Mouse (Mus musculus) limb, embryonic 14.5 days (tissue): ENCODE data around the gene Cryba1. TPM values are rescaled to one million over a fixed set of nuclear protein-coding genes. Genes with fewer than 3 reads are reported as not detected.

Experiments
- ATAC-seq: fragments of 200-750 bp; cut with Nextera tagmentation; 2 replicates; pipeline ENCODE4 v1.8.0; 2017; ENCODE audit warnings: low read depth, moderate number of reproducible peaks, moderate TSS enrichment; ENCODE audit not compliant: low FRiP score
- DNase-seq: peaks from one replicate; pipeline ENCODE4 v3.0.0-alpha.2; 2015; ENCODE audit warnings: low spot score
- H3K27ac ChIP-seq: fragments of 300-500 bp; sonication (generic); replicated peaks from 2 replicates; pipeline ENCODE4 v1.5.1; 2014; ENCODE audit warnings: low read depth, mild to moderate bottlenecking, low read length, moderate library complexity, mixed read lengths
- H3K27me3 ChIP-seq: fragments of 300-500 bp; sonication (generic); 2 replicates; pipeline ENCODE4 v1.6.1; 2014; ENCODE audit warnings: low read length, mixed read lengths; ENCODE audit not compliant: control insufficient read depth, insufficient read depth
- H3K36me3 ChIP-seq: fragments of 300-500 bp; sonication (generic); 2 replicates; pipeline ENCODE4 v1.6.1; 2014; ENCODE audit warnings: mild to moderate bottlenecking, low read length, moderate library complexity, mixed read lengths; ENCODE audit not compliant: control insufficient read depth, insufficient read depth
- H3K4me1 ChIP-seq: fragments of 300-500 bp; sonication (generic); 2 replicates; pipeline ENCODE4 v1.6.1; 2014; ENCODE audit warnings: antibody characterized with exemption, low read length, mixed read lengths; ENCODE audit not compliant: control insufficient read depth, insufficient read depth
- H3K4me2 ChIP-seq: fragments of 300-500 bp; sonication (generic); replicated peaks from 2 replicates; pipeline ENCODE4 v1.6.1; 2014; ENCODE audit warnings: low read depth, mild to moderate bottlenecking, low read length, moderate library complexity; ENCODE audit not compliant: severe bottlenecking
- H3K4me3 ChIP-seq: fragments of 300-500 bp; sonication (generic); replicated peaks from 2 replicates; pipeline ENCODE4 v1.5.1; 2014; ENCODE audit warnings: low read length
- H3K9ac ChIP-seq: fragments of 300-500 bp; sonication (generic); 2 replicates; pipeline ENCODE4 v1.6.1; 2014; ENCODE audit warnings: mild to moderate bottlenecking, low read depth, low read length, moderate library complexity; ENCODE audit not compliant: severe bottlenecking
- H3K9me3 ChIP-seq: fragments of 300-500 bp; sonication (generic); 2 replicates; pipeline ENCODE4 v1.6.1; 2016; ENCODE audit warnings: low read length; ENCODE audit not compliant: control insufficient read depth
- POLR2A ChIP-seq: fragments of 200-500 bp; IDR thresholded peaks from 2 replicates; pipeline ENCODE4 v1.8.0; 2012; ENCODE audit warnings: inconsistent platforms, mild to moderate bottlenecking, moderate library complexity, borderline replicate concordance; ENCODE audit not compliant: insufficient read depth, insufficient read length; ENCODE audit errors: extremely low read depth
- WGBS: fragments of 180-500 bp; shearing (Covaris S2); extraction: QIAGEN DNeasy Blood & Tissue Kit; methylation state at CpG from one replicate; pipeline ENCODE4 v1.1.7; 2014; 5-methylcytosine and 5-hydroxymethylcytosine counted together
- polyA plus RNA-seq, 2 experiments: library from polyadenylated mRNA; depleted of rRNA in 1 of 2; stranded (reverse) in 1 of 2; unstranded in 1 of 2; fragments of >200 nt; fragmentation: Nextera tagmentation in 1 of 2; extraction: Ambion mirVana in 1 of 2; gene quantifications; 2 replicates each; pipeline versions ENCODE4 v1.2.1 to v1.2.3; 2012 to 2014

Gene Cryba1
- polyA plus RNA-seq, 2 experiments = not detected

DNA sequence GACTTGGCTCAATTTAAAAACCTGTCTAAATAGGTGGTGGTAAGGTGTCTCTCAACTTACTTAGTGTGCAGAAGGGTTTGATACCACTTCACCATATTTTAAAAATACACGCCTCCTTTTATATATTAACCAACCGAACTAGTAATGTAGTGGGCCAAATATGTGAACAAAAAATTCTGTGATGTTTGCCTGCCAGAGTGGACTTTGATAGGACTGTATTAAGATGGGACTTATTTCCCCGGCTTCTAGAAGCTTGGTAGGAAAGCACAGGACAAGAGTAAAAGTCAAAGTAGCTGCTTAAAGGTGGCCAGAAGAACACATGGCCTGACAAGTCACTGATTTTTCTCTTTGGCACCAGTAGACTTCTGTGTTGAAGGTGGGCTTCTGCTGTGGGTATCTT is 11.3 kb downstream of the Cryba1 start:
- no peaks in the 10 kb centered on the region for H3K27me3 ChIP-seq
- H3K36me3 ChIP-seq = peaks cover 23% of the 10 kb centered on the region
- ATAC-seq (no peak), DNase-seq (no peak)
- no peaks in the 10 kb centered on the region for H3K9me3 ChIP-seq
- WGBS = 98% methylated on average over 3 of the region's 3 CpGs
- no peak overlapping the region for H3K9ac ChIP-seq
- no peak overlapping the region for H3K4me3 ChIP-seq
- no peak for TF ChIP-seq POLR2A
- no peak overlapping the region for H3K4me2 ChIP-seq
- H3K4me1 ChIP-seq = no peaks in the 10 kb centered on the region
- H3K27ac ChIP-seq = no peak overlapping the region

DNA sequence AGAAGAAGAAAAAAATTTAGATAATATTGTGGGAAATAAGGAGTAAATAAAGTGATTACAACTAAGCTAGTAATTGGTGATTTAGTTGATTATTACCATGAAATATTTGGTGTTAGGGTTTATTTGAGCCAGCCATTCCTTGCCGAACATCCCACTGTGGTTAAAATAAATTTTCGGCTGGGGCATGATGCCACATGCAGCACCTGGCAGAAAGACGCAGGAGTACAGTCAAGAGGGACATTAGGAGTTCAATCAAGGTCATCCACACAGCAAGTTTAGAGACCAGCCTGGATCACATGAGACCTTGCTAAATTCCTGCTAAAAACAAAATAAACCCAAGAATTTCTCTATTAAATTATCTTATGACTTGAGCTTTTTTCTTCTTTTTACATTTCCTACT is 16.0 kb downstream of the Cryba1 start:
- ATAC-seq (no peak), DNase-seq (no peak)
- 71% methylated on average over 3 of the region's 3 CpGs for WGBS
- Histone ChIP-seq H3K9ac (no peak overlapping the region), H3K9me3 (no peaks in the 10 kb centered on the region), H3K36me3 (peaks cover 44% of the 10 kb centered on the region), H3K4me2 (no peak overlapping the region), H3K27me3 (no peaks in the 10 kb centered on the region), H3K4me3 (no peak overlapping the region), H3K4me1 (no peaks in the 10 kb centered on the region), H3K27ac (no peak overlapping the region)
- TF ChIP-seq POLR2A = no peak

DNA sequence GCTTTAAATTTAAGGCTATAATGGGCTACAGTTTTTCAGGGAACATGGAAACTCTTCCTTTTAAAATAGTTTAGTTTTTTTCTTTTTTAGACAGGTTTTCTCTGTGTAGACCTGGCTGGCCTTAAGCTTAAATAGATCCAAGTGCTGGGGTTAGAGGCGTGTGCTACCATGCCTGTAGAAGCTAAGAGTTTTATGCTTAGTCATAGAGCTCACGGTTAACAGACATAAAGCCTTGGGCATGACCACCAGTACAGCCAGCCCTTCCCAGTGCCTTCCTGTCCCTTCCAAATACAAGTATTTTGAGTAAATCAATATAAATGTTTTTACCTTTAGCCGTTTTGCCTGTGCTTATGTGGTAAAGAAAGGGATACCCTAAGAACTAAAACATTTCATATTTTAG is 19.2 kb downstream of the Cryba1 start:
- no peak for DNase-seq
- Histone ChIP-seq H3K27me3 (no peaks in the 10 kb centered on the region), H3K27ac (no peak overlapping the region), H3K9ac (no peak overlapping the region), H3K36me3 (peaks cover 59% of the 10 kb centered on the region), H3K9me3 (no peaks in the 10 kb centered on the region), H3K4me2 (no peak overlapping the region), H3K4me3 (no peak overlapping the region), H3K4me1 (no peaks in the 10 kb centered on the region)
- TF ChIP-seq POLR2A = no peak
- WGBS = 85% methylated on average over 3 of the region's 3 CpGs
- ATAC-seq = no peak

DNA sequence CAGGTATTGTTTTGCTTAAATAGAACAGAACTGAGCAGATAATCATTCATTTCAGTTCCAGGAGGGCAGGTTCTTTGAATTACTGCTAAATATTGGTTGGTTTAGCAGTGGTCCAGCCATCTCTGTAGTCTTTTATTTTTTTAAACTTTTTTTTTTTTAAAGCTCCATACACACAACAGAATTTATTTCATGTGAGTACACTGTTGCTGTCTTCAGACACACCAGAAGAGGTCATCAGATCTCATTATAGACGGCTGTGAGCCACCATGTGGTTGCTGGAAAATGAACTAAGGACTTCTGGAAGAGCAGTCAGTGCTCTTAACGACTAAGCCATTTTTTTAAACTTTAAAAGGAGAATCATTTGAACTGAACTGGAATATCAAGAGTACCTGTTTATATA is 27.9 kb downstream of the Cryba1 start:
- no peak overlapping the region for H3K27ac ChIP-seq
- H3K36me3 ChIP-seq = peaks cover 69% of the 10 kb centered on the region
- DNase-seq (no peak), ATAC-seq (no peak)
- WGBS = 72% methylated on average over 2 of the region's 2 CpGs
- H3K9ac ChIP-seq = no peak overlapping the region
- no peak overlapping the region for H3K4me2 ChIP-seq
- no peak overlapping the region for H3K4me3 ChIP-seq
- no peak for TF ChIP-seq POLR2A
- H3K27me3 ChIP-seq = no peaks in the 10 kb centered on the region
- H3K9me3 ChIP-seq = no peaks in the 10 kb centered on the region
- H3K4me1 ChIP-seq = no peaks in the 10 kb centered on the region; the same call in 1 of the 2 replicates

DNA sequence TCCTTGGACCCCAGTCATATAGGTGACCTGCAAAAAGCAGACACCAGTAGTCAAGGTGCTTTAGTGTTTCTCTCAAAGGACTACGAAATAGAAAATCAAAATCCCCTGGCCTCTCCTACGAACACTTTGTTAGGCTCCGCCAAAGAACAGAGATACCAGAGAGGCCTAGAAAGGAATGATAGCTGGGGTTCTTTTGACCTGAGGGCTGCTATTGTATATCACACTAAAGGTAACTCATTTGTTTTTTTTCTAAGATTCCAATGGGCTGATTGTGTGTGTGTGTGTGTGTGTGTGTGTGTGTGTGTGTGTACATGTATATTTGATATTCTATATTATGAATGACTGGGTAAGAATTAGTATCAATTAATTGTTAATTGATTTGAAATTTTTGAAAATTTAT is 32.1 kb downstream of the Cryba1 start:
- peaks cover 4% of the 10 kb centered on the region; the same call in 1 of the 2 replicates for H3K4me1 ChIP-seq
- H3K27me3 ChIP-seq = no peaks in the 10 kb centered on the region
- peaks cover 66% of the 10 kb centered on the region for H3K36me3 ChIP-seq
- no peaks in the 10 kb centered on the region for H3K9me3 ChIP-seq
- no peak overlapping the region for H3K4me2 ChIP-seq
- ATAC-seq = no peak
- DNase-seq = no peak
- H3K9ac ChIP-seq = no peak overlapping the region
- TF ChIP-seq POLR2A = no peak
- 96% methylated on average over 3 of the region's 3 CpGs for WGBS
- no peak overlapping the region for H3K27ac ChIP-seq
- H3K4me3 ChIP-seq = no peak overlapping the region
